Mouse (Mus musculus): Measurements from ENCODE around the gene Nme7.

- no peak for TF ChIP-seq POLR2A (IDR thresholded peaks at IDR 0.05; ENCODE audit: insufficient read depth, low read depth, low read length)
- no peak for TF ChIP-seq CTCF (IDR thresholded peaks at IDR 0.05; ENCODE audit: insufficient read depth, low read depth, low read length)
These were observed 14.6 kb downstream of the Nme7 start for GRCm38 (mm10) chr1:164318474-164318873.
